Mouse (Mus musculus) T-cell, adult 66 days (primary cell): ENCODE data around the gene Gdi2. TPM values are rescaled to one million over a fixed set of nuclear protein-coding genes. Genes with fewer than 3 reads are reported as not detected.

Experiments
- total RNA-seq, 2 experiments: library from RNA; stranded (reverse); gene quantifications; 3 replicates in 1 of 2; 4 replicates in 1 of 2; pipeline ENCODE4 v1.2.4; 2023

The Gdi2 gene
- total RNA-seq = 100 to 1,000 TPM; 265 to 275 TPM

GRCm38 (mm10) chr13:3537594-3538222 is at the start of gene Gdi2:
Gene Gdi2 (plus strand): TSS chr13:3538063.

DNA sequence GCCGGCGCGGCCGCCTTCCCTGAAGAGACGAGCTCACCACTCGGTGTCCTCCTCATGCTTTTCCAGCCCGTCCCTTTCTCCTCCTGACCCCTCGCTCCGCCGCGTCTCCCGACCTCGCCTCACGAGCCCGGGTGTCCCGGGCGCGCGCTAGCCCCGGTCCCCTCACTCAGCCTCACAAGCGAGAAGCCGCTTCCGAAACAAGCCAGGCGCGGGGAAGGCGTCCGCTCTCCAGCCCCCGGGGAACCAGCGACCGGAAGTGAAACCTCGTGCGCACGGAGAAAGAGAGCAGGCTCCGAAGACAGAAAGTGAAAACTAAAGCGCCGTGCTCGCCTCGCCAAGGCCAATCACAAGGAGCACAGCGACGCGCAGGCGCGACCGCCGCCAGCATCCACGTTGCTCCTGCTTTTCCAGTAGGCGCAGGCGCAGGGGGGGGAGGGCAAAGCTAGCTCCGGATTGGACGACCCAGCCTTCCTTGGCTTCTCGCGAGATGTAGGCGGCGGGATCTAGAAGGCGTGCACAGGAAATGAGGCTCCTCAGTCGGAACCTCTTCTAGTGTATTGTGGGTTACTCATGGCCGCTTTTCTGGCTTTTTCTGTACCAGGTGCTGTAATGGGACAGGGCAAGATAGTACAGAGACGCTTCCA is 73.1 kb downstream of the Gdi2 start, which contains the start of gene Fam208b:
Gene Fam208b (minus strand): TSS at position 314 of the 644 bp plus-strand sequence.

Other genes starting within 250 kb of the Gdi2 start
- gene Fam208b, start 73.0 kb downstream of the Gdi2 start, total RNA-seq = 10 to 100 TPM; 90.2 to 95.3 TPM
- 10 to 100 TPM; 41.2 to 47.3 TPM for gene Asb13, start 96.0 kb downstream of the Gdi2 start, total RNA-seq